Mouse (Mus musculus) retina, adult 2 months (tissue): ENCODE measurements around the gene Slc35d2.
A peak's percentile ranks its signal among the peaks of the same experiment; 100 is the strongest.

Experiments
- DNase-seq: peaks from one replicate; pipeline ENCODE4 v3.0.0-alpha.2; 2012; ENCODE audit warnings: low read depth, low spot score

The Slc35d2 gene

GRCm38 (mm10) chr13:64110421-64110820 lies 18.7 kb downstream of the Slc35d2 start:
- no peak for DNase-seq

GRCm38 (mm10) chr13:64108381-64108850 lies 20.8 kb downstream of the Slc35d2 start:
- no peak for DNase-seq

GRCm38 (mm10) chr13:64107535-64107934 lies 21.6 kb downstream of the Slc35d2 start:
- DNase-seq: no peak

- no peak for DNase-seq
Observed at GRCm38 (mm10) chr13:64107105-64107504, 22.1 kb downstream of the Slc35d2 start.

GRCm38 (mm10) chr13:64105690-64106089 lies 23.5 kb downstream of the Slc35d2 start:
- DNase-seq: no peak

- no peak for DNase-seq
Observed at GRCm38 (mm10) chr13:64100186-64100585, 29.0 kb downstream of the Slc35d2 start.

GRCm38 (mm10) chr13:64098992-64099391 lies 30.2 kb downstream of the Slc35d2 start:
- DNase-seq: no peak

- DNase-seq: peak; percentile 20
Observed at GRCm38 (mm10) chr13:64093341-64093740, 35.8 kb downstream of the Slc35d2 start.

GRCm38 (mm10) chr13:64092752-64093151 lies 36.4 kb downstream of the Slc35d2 start:
- no peak for DNase-seq

- DNase-seq: no peak
Observed at GRCm38 (mm10) chr13:64092141-64092540, 37.0 kb downstream of the Slc35d2 start.

- no peak for DNase-seq
Observed at GRCm38 (mm10) chr13:64091006-64091405, 38.2 kb downstream of the Slc35d2 start.

GRCm38 (mm10) chr13:64090278-64090677 lies 38.9 kb downstream of the Slc35d2 start:
- no peak for DNase-seq

GRCm38 (mm10) chr13:64089130-64089529 lies 40.0 kb downstream of the Slc35d2 start, which contains the start of gene Hsd17b3:
Gene Hsd17b3, minus strand, starts transcription at chr13:64089230.
- DNase-seq: no peak

GRCm38 (mm10) chr13:64088057-64088456 lies 41.1 kb downstream of the Slc35d2 start:
- DNase-seq: no peak

- DNase-seq: no peak
Observed at GRCm38 (mm10) chr13:64086036-64086435, 43.1 kb downstream of the Slc35d2 start.

- no peak for DNase-seq
Observed at GRCm38 (mm10) chr13:64083331-64083730, 45.8 kb downstream of the Slc35d2 start.

- DNase-seq: no peak
Observed at GRCm38 (mm10) chr13:64081012-64081919, 47.9 kb downstream of the Slc35d2 start.

GRCm38 (mm10) chr13:64077591-64077990 lies 51.6 kb downstream of the Slc35d2 start:
- DNase-seq: no peak

- no peak for DNase-seq
Observed at GRCm38 (mm10) chr13:64076074-64076473, 53.1 kb downstream of the Slc35d2 start.

GRCm38 (mm10) chr13:64066653-64067052 lies 62.5 kb downstream of the Slc35d2 start:
- DNase-seq: no peak

- no peak for DNase-seq
Observed at GRCm38 (mm10) chr13:64064276-64064675, 64.9 kb downstream of the Slc35d2 start.

GRCm38 (mm10) chr13:64060935-64061506 lies 68.1 kb downstream of the Slc35d2 start:
- DNase-seq: no peak

- DNase-seq: no peak
Observed at GRCm38 (mm10) chr13:64053959-64054358, 75.2 kb downstream of the Slc35d2 start.
